Mouse (Mus musculus): ENCODE results near the gene Cdkal1. TPM values are rescaled to one million over a fixed set of nuclear protein-coding genes. Genes with fewer than 3 reads are reported as not detected.

Cdkal1 gene
- polyA plus RNA-seq, 1 experiment from 2014 or later: 25.9 TPM

- no peak overlapping the region for H3K27ac ChIP-seq (replicated peaks; ENCODE audit: low read depth, low read length)
- H3K4me2 ChIP-seq (ENCODE audit: low read depth, low read length): no peak overlapping the region
- no peak overlapping the region for H3K9ac ChIP-seq (ENCODE audit: low read depth, low read length)
- no peaks in the 10 kb centered on the region; the same call in 1 of the 2 replicates for H3K4me1 ChIP-seq (ENCODE audit: control insufficient read depth, insufficient read depth, low read length)
- no peak overlapping the region for H3K4me3 ChIP-seq (ENCODE audit: low read depth, low read length)
- 81% methylated on average over 4 of the region's 4 CpGs for WGBS
- no peak for DNase-seq (ENCODE audit: low spot score)
- no peak for ATAC-seq (ENCODE audit: low read depth)
- no peaks in the 10 kb centered on the region for H3K9me3 ChIP-seq (ENCODE audit: control insufficient read depth, low read length)
- H3K36me3 ChIP-seq (ENCODE audit: control insufficient read depth, insufficient read depth, low read length): no peaks in the 10 kb centered on the region
- H3K27me3 ChIP-seq (replicated peaks; ENCODE audit: control insufficient read depth, insufficient read depth, low read length): no peaks in the 10 kb centered on the region
Observed at GRCm38 (mm10) chr13:29781332-29781731, 74.1 kb downstream of the Cdkal1 start.

GRCm38 (mm10) chr13:29780713-29781112 lies 74.8 kb downstream of the Cdkal1 start:
- Histone ChIP-seq H3K27me3 (replicated peaks; ENCODE audit: control insufficient read depth, insufficient read depth, low read length) (no peaks in the 10 kb centered on the region), H3K36me3 (ENCODE audit: control insufficient read depth, insufficient read depth, low read length) (no peaks in the 10 kb centered on the region), H3K9me3 (ENCODE audit: control insufficient read depth, low read length) (no peaks in the 10 kb centered on the region), H3K27ac (replicated peaks; ENCODE audit: low read depth, low read length) (no peak overlapping the region), H3K4me3 (ENCODE audit: low read depth, low read length) (no peak overlapping the region), H3K9ac (ENCODE audit: low read depth, low read length) (no peak overlapping the region), H3K4me2 (ENCODE audit: low read depth, low read length) (no peak overlapping the region), H3K4me1 (ENCODE audit: control insufficient read depth, insufficient read depth, low read length) (peaks cover 3% of the 10 kb centered on the region; the same call in 1 of the 2 replicates)
- 41% methylated on average over 6 of the region's 6 CpGs for WGBS
- DNase-seq (ENCODE audit: low spot score) (peak; percentile 90), ATAC-seq (ENCODE audit: low read depth) (peak; percentile 81)

- Histone ChIP-seq H3K4me3 (ENCODE audit: low read depth, low read length) (no peak overlapping the region), H3K27me3 (replicated peaks; ENCODE audit: control insufficient read depth, insufficient read depth, low read length) (no peaks in the 10 kb centered on the region), H3K9ac (ENCODE audit: low read depth, low read length) (no peak overlapping the region), H3K36me3 (ENCODE audit: control insufficient read depth, insufficient read depth, low read length) (no peaks in the 10 kb centered on the region), H3K4me2 (ENCODE audit: low read depth, low read length) (no peak overlapping the region), H3K27ac (replicated peaks; ENCODE audit: low read depth, low read length) (no peak overlapping the region), H3K9me3 (ENCODE audit: control insufficient read depth, low read length) (no peaks in the 10 kb centered on the region), H3K4me1 (ENCODE audit: control insufficient read depth, insufficient read depth, low read length) (peaks cover 3% of the 10 kb centered on the region; the same call in 1 of the 2 replicates)
- 83% methylated on average over 5 of the region's 5 CpGs for WGBS
- DNase-seq (ENCODE audit: low spot score) (no peak), ATAC-seq (ENCODE audit: low read depth) (no peak)
Observed at GRCm38 (mm10) chr13:29779519-29779918, 76.0 kb downstream of the Cdkal1 start.

- no peak overlapping the region for H3K27ac ChIP-seq (replicated peaks; ENCODE audit: low read depth, low read length)
- H3K4me3 ChIP-seq (ENCODE audit: low read depth, low read length): no peak overlapping the region
- no peak overlapping the region for H3K4me2 ChIP-seq (ENCODE audit: low read depth, low read length)
- no peak for DNase-seq (ENCODE audit: low spot score)
- H3K9ac ChIP-seq (ENCODE audit: low read depth, low read length): no peak overlapping the region
- peaks cover 4% of the 10 kb centered on the region; the same call in 1 of the 2 replicates for H3K4me1 ChIP-seq (ENCODE audit: control insufficient read depth, insufficient read depth, low read length)
- no peak for ATAC-seq (ENCODE audit: low read depth)
- no peaks in the 10 kb centered on the region for H3K36me3 ChIP-seq (ENCODE audit: control insufficient read depth, insufficient read depth, low read length)
- WGBS: 66% methylated on average over 5 of the region's 5 CpGs
- no peaks in the 10 kb centered on the region for H3K9me3 ChIP-seq (ENCODE audit: control insufficient read depth, low read length)
- H3K27me3 ChIP-seq (replicated peaks; ENCODE audit: control insufficient read depth, insufficient read depth, low read length): no peaks in the 10 kb centered on the region
Observed at GRCm38 (mm10) chr13:29779116-29779515, 76.4 kb downstream of the Cdkal1 start.

- peaks cover 11% of the 10 kb centered on the region; the same call in 1 of the 2 replicates for H3K4me1 ChIP-seq (ENCODE audit: control insufficient read depth, insufficient read depth, low read length)
- no peak overlapping the region for H3K4me2 ChIP-seq (ENCODE audit: low read depth, low read length)
- H3K27ac ChIP-seq (replicated peaks; ENCODE audit: low read depth, low read length): no peak overlapping the region
- no peaks in the 10 kb centered on the region for H3K9me3 ChIP-seq (ENCODE audit: control insufficient read depth, low read length)
- H3K36me3 ChIP-seq (ENCODE audit: control insufficient read depth, insufficient read depth, low read length): no peaks in the 10 kb centered on the region
- no peak overlapping the region for H3K9ac ChIP-seq (ENCODE audit: low read depth, low read length)
- DNase-seq (ENCODE audit: low spot score) (no peak), ATAC-seq (ENCODE audit: low read depth) (no peak)
- no peak overlapping the region for H3K4me3 ChIP-seq (ENCODE audit: low read depth, low read length)
- H3K27me3 ChIP-seq (replicated peaks; ENCODE audit: control insufficient read depth, insufficient read depth, low read length): no peaks in the 10 kb centered on the region
- 87% methylated on average over 6 of the region's 6 CpGs for WGBS
Observed at GRCm38 (mm10) chr13:29778124-29778523, 77.3 kb downstream of the Cdkal1 start.

GRCm38 (mm10) chr13:29777225-29777624 lies 78.2 kb downstream of the Cdkal1 start:
- 84% methylated on average over 4 of the region's 4 CpGs for WGBS
- Histone ChIP-seq H3K27ac (replicated peaks; ENCODE audit: low read depth, low read length) (no peak overlapping the region), H3K9ac (ENCODE audit: low read depth, low read length) (no peak overlapping the region), H3K36me3 (ENCODE audit: control insufficient read depth, insufficient read depth, low read length) (no peaks in the 10 kb centered on the region), H3K4me1 (ENCODE audit: control insufficient read depth, insufficient read depth, low read length) (peaks cover 11% of the 10 kb centered on the region; the same call in 1 of the 2 replicates), H3K27me3 (replicated peaks; ENCODE audit: control insufficient read depth, insufficient read depth, low read length) (no peaks in the 10 kb centered on the region), H3K4me3 (ENCODE audit: low read depth, low read length) (no peak overlapping the region), H3K9me3 (ENCODE audit: control insufficient read depth, low read length) (no peaks in the 10 kb centered on the region), H3K4me2 (ENCODE audit: low read depth, low read length) (no peak overlapping the region)
- no peak for ATAC-seq (ENCODE audit: low read depth)
- DNase-seq (ENCODE audit: low spot score): no peak

- Histone ChIP-seq H3K4me3 (ENCODE audit: low read depth, low read length) (no peak overlapping the region), H3K27ac (replicated peaks; ENCODE audit: low read depth, low read length) (no peak overlapping the region), H3K9ac (ENCODE audit: low read depth, low read length) (no peak overlapping the region), H3K4me1 (ENCODE audit: control insufficient read depth, insufficient read depth, low read length) (peaks cover 13% of the 10 kb centered on the region), H3K9me3 (ENCODE audit: control insufficient read depth, low read length) (no peaks in the 10 kb centered on the region), H3K36me3 (ENCODE audit: control insufficient read depth, insufficient read depth, low read length) (no peaks in the 10 kb centered on the region), H3K27me3 (replicated peaks; ENCODE audit: control insufficient read depth, insufficient read depth, low read length) (no peaks in the 10 kb centered on the region), H3K4me2 (ENCODE audit: low read depth, low read length) (no peak overlapping the region)
- no peak for ATAC-seq (ENCODE audit: low read depth)
- WGBS: 57% methylated on average over 8 of the region's 8 CpGs
- no peak for DNase-seq (ENCODE audit: low spot score)
Observed at GRCm38 (mm10) chr13:29775603-29776230, 79.8 kb downstream of the Cdkal1 start.

GRCm38 (mm10) chr13:29773563-29773962 lies 81.9 kb downstream of the Cdkal1 start:
- no peaks in the 10 kb centered on the region for H3K36me3 ChIP-seq (ENCODE audit: control insufficient read depth, insufficient read depth, low read length)
- ATAC-seq (ENCODE audit: low read depth) (no peak), DNase-seq (ENCODE audit: low spot score) (no peak)
- H3K4me1 ChIP-seq (ENCODE audit: control insufficient read depth, insufficient read depth, low read length): peaks cover 30% of the 10 kb centered on the region
- no peaks in the 10 kb centered on the region for H3K27me3 ChIP-seq (replicated peaks; ENCODE audit: control insufficient read depth, insufficient read depth, low read length)
- H3K27ac ChIP-seq (replicated peaks; ENCODE audit: low read depth, low read length): no peak overlapping the region
- 20% methylated on average over 6 of the region's 6 CpGs for WGBS
- H3K9ac ChIP-seq (ENCODE audit: low read depth, low read length): no peak overlapping the region
- no peak overlapping the region for H3K4me3 ChIP-seq (ENCODE audit: low read depth, low read length)
- H3K9me3 ChIP-seq (ENCODE audit: control insufficient read depth, low read length): no peaks in the 10 kb centered on the region
- H3K4me2 ChIP-seq (ENCODE audit: low read depth, low read length): no peak overlapping the region

- Histone ChIP-seq H3K4me3 (ENCODE audit: low read depth, low read length) (no peak overlapping the region), H3K4me2 (ENCODE audit: low read depth, low read length) (no peak overlapping the region), H3K36me3 (ENCODE audit: control insufficient read depth, insufficient read depth, low read length) (no peaks in the 10 kb centered on the region), H3K27ac (replicated peaks; ENCODE audit: low read depth, low read length) (no peak overlapping the region), H3K27me3 (replicated peaks; ENCODE audit: control insufficient read depth, insufficient read depth, low read length) (no peaks in the 10 kb centered on the region), H3K9me3 (ENCODE audit: control insufficient read depth, low read length) (no peaks in the 10 kb centered on the region), H3K9ac (ENCODE audit: low read depth, low read length) (no peak overlapping the region), H3K4me1 (ENCODE audit: control insufficient read depth, insufficient read depth, low read length) (peaks cover 34% of the 10 kb centered on the region)
- DNase-seq (ENCODE audit: low spot score) (no peak), ATAC-seq (ENCODE audit: low read depth) (no peak)
- WGBS: 63% methylated on average over 3 of the region's 3 CpGs
Observed at GRCm38 (mm10) chr13:29772970-29773369, 82.5 kb downstream of the Cdkal1 start.
